Comparison of ENCODE assay signal across 11 mouse cellular contexts in genomic region chr2:62808813-62809212, GRCm38 (mm10).
DNase-seq lines count a peak whose midpoint lies in the region; ATAC-seq and TF ChIP-seq lines count a peak whose summit lies in the region.
"Had no signal": no experiment of that assay in that cellular context is flagged by ENCODE, and none has a peak within 500 bp of the region (broad histone marks: within the 10 kb centered on the region; RNA-seq: fewer than 3 reads in every experiment).

No protein-coding gene starts in this region.

- no peak for TF ChIP-seq CTCF in kidney, adult 2 months (conservative IDR thresholded peaks at IDR 0.05; ENCODE audit: insufficient read depth, insufficient read length, low read depth, low read length)

- no peaks in the 10 kb centered on the region for H3K27me3 ChIP-seq in kidney, adult 2 months (replicated peaks; ENCODE audit: control insufficient read depth, insufficient read depth, low read length)
- no peaks in the 10 kb centered on the region for H3K27me3 ChIP-seq in forebrain, embryonic 11.5 days (ENCODE audit: control insufficient read depth, insufficient read depth, low read length)
- no peaks in the 10 kb centered on the region for H3K27me3 ChIP-seq in intestine, embryonic 15.5 days (replicated peaks)
- H3K27me3 ChIP-seq: heart, embryonic 13.5 days had no signal

- TF ChIP-seq POLR2A in kidney, adult 2 months (IDR thresholded peaks at IDR 0.05; ENCODE audit: low read depth, low read length): no peak

- H3K4me1 ChIP-seq in kidney, adult 2 months (ENCODE audit: control insufficient read depth, insufficient read depth, low read length): no peaks in the 10 kb centered on the region
- no peaks in the 10 kb centered on the region; the same call in 1 of the 2 replicates for H3K4me1 ChIP-seq in forebrain, embryonic 11.5 days (replicated peaks; ENCODE audit: control insufficient read depth, insufficient read depth, low read length)
- H3K4me1 ChIP-seq in intestine, embryonic 15.5 days (replicated peaks): no peaks in the 10 kb centered on the region

- no peak overlapping the region for H3K4me3 ChIP-seq in kidney, adult 2 months (ENCODE audit: insufficient read depth, low read depth, low read length)
- H3K4me3 ChIP-seq in forebrain, embryonic 11.5 days (ENCODE audit: low read depth, low read length): no peak overlapping the region
- H3K4me3 ChIP-seq in intestine, embryonic 15.5 days (replicated peaks): no peak overlapping the region
- H3K4me3 ChIP-seq: erythroblast, embryonic 14.5 days; heart, embryonic 13.5 days had no signal

- ATAC-seq in forebrain, embryonic 11.5 days (replicated peaks; ENCODE audit: low FRiP score): peak; percentile 62
- ATAC-seq in intestine, embryonic 15.5 days: no peak

- WGBS in kidney, adult 2 months: 48% methylated on average over 4 of the region's 4 CpGs
- WGBS in forebrain, embryonic 11.5 days: 46% methylated on average over 4 of the region's 4 CpGs
- 55% methylated on average over 4 of the region's 4 CpGs for WGBS in intestine, embryonic 15.5 days

- H3K27ac ChIP-seq in kidney, adult 2 months (ENCODE audit: insufficient read depth, low read depth, low read length): no peak overlapping the region
- H3K27ac ChIP-seq in forebrain, embryonic 11.5 days (ENCODE audit: low read depth, low read length): peak overlapping the region; percentile 41; the same call in 1 of the 2 replicates
- no peak overlapping the region for H3K27ac ChIP-seq in intestine, embryonic 15.5 days
- H3K27ac ChIP-seq: heart, embryonic 13.5 days had no signal

- DNase-seq in kidney, adult 2 months: peak; percentile 44
- no peak for DNase-seq in kidney, adult 9 months
- DNase-seq in brain, adult 2 months (ENCODE audit: low read depth, low spot score): peak; percentile 27
- peak; percentile 50 for DNase-seq in forebrain, embryonic 11.5 days (ENCODE audit: low spot score)
- DNase-seq in kidney, postnatal 4 days: peak; percentile 3 to 6
- no peak for DNase-seq in B cell, adult 2 months
- DNase-seq: cerebellum, adult 9-10 months; lung, postnatal 36 days had no signal

- no peaks in the 10 kb centered on the region for H3K36me3 ChIP-seq in kidney, adult 2 months (ENCODE audit: control insufficient read depth, insufficient read depth, low read length)
- H3K36me3 ChIP-seq in forebrain, embryonic 11.5 days (ENCODE audit: control insufficient read depth, insufficient read depth, low read length): no peaks in the 10 kb centered on the region; the same call in 1 of the 2 replicates
- no peaks in the 10 kb centered on the region for H3K36me3 ChIP-seq in intestine, embryonic 15.5 days
- H3K36me3 ChIP-seq: heart, embryonic 13.5 days had no signal

- no peaks in the 10 kb centered on the region for H3K9me3 ChIP-seq in forebrain, embryonic 11.5 days (ENCODE audit: control insufficient read depth, low read length)
- H3K9me3 ChIP-seq in intestine, embryonic 15.5 days: no peaks in the 10 kb centered on the region
- H3K9me3 ChIP-seq: heart, embryonic 13.5 days had no signal

- no peak overlapping the region for H3K9ac ChIP-seq in forebrain, embryonic 11.5 days (ENCODE audit: low read length)
- no peak overlapping the region for H3K9ac ChIP-seq in intestine, embryonic 15.5 days
- H3K9ac ChIP-seq: heart, embryonic 13.5 days had no signal

- H3K4me2 ChIP-seq in forebrain, embryonic 11.5 days (ENCODE audit: low read depth, low read length, severe bottlenecking): no peak overlapping the region
- H3K4me2 ChIP-seq in intestine, embryonic 15.5 days (replicated peaks): no peak overlapping the region
- H3K4me2 ChIP-seq: heart, embryonic 13.5 days had no signal

Comparison
In these comparisons a context has a peak if more than half of its experiments do, and no peak if none do; other contexts are left out.
1. DNase-seq: peak in kidney, adult 2 months (single experiment), brain, adult 2 months (single experiment), forebrain, embryonic 11.5 days (single experiment) and kidney, postnatal 4 days (2 of 2); none in kidney, adult 9 months (single experiment) and B cell, adult 2 months (0 of 2).